14 mouse cellular contexts compared by ENCODE assay signal in the genomic region with DNA sequence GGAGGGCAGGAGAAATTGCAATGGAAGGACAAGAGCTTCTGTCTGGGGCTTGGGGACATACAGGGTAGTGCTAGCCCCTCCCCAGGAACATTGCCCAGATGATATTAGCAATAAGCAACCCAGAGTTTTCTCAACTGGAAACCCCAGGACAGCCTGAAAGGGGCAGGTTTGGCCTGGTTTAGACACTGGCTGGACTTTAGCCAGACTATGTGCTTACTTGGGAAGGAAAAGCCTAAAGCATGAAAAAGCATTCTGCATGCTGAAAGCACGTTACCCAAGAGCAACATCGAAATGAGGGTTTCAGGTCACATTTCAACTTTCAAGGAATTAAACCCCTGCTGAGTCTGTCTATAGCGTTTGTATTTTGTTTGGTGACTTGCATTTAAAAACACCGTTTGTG.
DNase-seq lines count a peak whose midpoint lies in the region; ATAC-seq lines count a peak whose summit lies in the region.
"Had no signal": no experiment of that assay in that cellular context is flagged by ENCODE, and none has a peak within 500 bp of the region (broad histone marks: within the 10 kb centered on the region; RNA-seq: fewer than 3 reads in every experiment).

No protein-coding gene starts in this region.

- H3K4me1 ChIP-seq in kidney, embryonic 15.5 days, result no peaks in the 10 kb centered on the region
- peaks cover 14% of the 10 kb centered on the region for H3K4me1 ChIP-seq in embryonic facial prominence, embryonic 14.5 days (ENCODE audit: control insufficient read depth, insufficient read depth, low read length)
- H3K4me1 ChIP-seq: forebrain, embryonic 12.5 days; midbrain, embryonic 12.5 days had no signal

- ATAC-seq in kidney, embryonic 15.5 days (replicated peaks; ENCODE audit: low FRiP score), result no peak
- no peak for ATAC-seq in embryonic facial prominence, embryonic 14.5 days (ENCODE audit: low read depth)
- ATAC-seq: inflammation-experienced regulatory T-cells, adult 6 months had no signal

- WGBS in kidney, embryonic 15.5 days, result 49% methylated on average over 4 of the region's 4 CpGs
- 22% methylated on average over 4 of the region's 4 CpGs for WGBS in embryonic facial prominence, embryonic 14.5 days

- no peaks in the 10 kb centered on the region for H3K9me3 ChIP-seq in kidney, embryonic 15.5 days (replicated peaks)
- H3K9me3 ChIP-seq in embryonic facial prominence, embryonic 14.5 days (ENCODE audit: control insufficient read depth, low read length), result no peaks in the 10 kb centered on the region
- H3K9me3 ChIP-seq: forebrain, embryonic 12.5 days; midbrain, embryonic 12.5 days had no signal

- H3K9ac ChIP-seq in kidney, embryonic 15.5 days, result no peak overlapping the region
- H3K9ac ChIP-seq in embryonic facial prominence, embryonic 14.5 days (ENCODE audit: low read depth, low read length), result no peak overlapping the region
- H3K9ac ChIP-seq: forebrain, embryonic 12.5 days; midbrain, embryonic 12.5 days had no signal

- no peak overlapping the region for H3K4me2 ChIP-seq in kidney, embryonic 15.5 days
- no peak overlapping the region for H3K4me2 ChIP-seq in embryonic facial prominence, embryonic 14.5 days (ENCODE audit: low read depth, low read length)
- H3K4me2 ChIP-seq: forebrain, embryonic 12.5 days; midbrain, embryonic 12.5 days had no signal

- H3K27me3 ChIP-seq in kidney, embryonic 15.5 days, result no peaks in the 10 kb centered on the region
- H3K27me3 ChIP-seq in embryonic facial prominence, embryonic 14.5 days (replicated peaks; ENCODE audit: control insufficient read depth, insufficient read depth, low read length), result no peaks in the 10 kb centered on the region
- H3K27me3 ChIP-seq: forebrain, embryonic 12.5 days; midbrain, embryonic 12.5 days had no signal

- no peaks in the 10 kb centered on the region for H3K36me3 ChIP-seq in kidney, embryonic 15.5 days
- no peaks in the 10 kb centered on the region for H3K36me3 ChIP-seq in embryonic facial prominence, embryonic 14.5 days (ENCODE audit: control insufficient read depth, insufficient read depth, low read length)
- H3K36me3 ChIP-seq: forebrain, embryonic 12.5 days; midbrain, embryonic 12.5 days had no signal

- peak; percentile 23 to 39 for DNase-seq in cerebellum, postnatal 10 days
- DNase-seq in cerebellum, adult 8-10 months, result no peak
- peak; percentile 12 for DNase-seq in kidney, postnatal 10 days
- DNase-seq in 3T3-L1 (ENCODE audit: low read depth, low spot score), result peak; percentile 38
- peak; percentile 89 for DNase-seq in embryonic facial prominence, embryonic 14.5 days (ENCODE audit: low spot score)
- no peak for DNase-seq in spleen, postnatal 36 days (ENCODE audit: low spot score in 2 of 2)
- no peak for DNase-seq in liver
- DNase-seq: heart, adult 11 months; right cerebral cortex, postnatal 14 days; thymus, adult 18-20 months had no signal

- H3K4me3 ChIP-seq in kidney, embryonic 15.5 days (replicated peaks), result no peak overlapping the region
- H3K4me3 ChIP-seq in embryonic facial prominence, embryonic 14.5 days (ENCODE audit: low read depth, low read length), result no peak overlapping the region
- H3K4me3 ChIP-seq: forebrain, embryonic 12.5 days; midbrain, embryonic 12.5 days had no signal

- H3K27ac ChIP-seq in kidney, embryonic 15.5 days, result no peak overlapping the region
- peak overlapping the region; percentile 49; the same call in 1 of the 2 replicates for H3K27ac ChIP-seq in embryonic facial prominence, embryonic 14.5 days (replicated peaks; ENCODE audit: low read depth, low read length)
- H3K27ac ChIP-seq: forebrain, embryonic 12.5 days; midbrain, embryonic 12.5 days had no signal

Comparison
In these comparisons a context has a peak if more than half of its experiments do, and no peak if none do; other contexts are left out.
1. DNase-seq: peak in cerebellum, postnatal 10 days (2 of 2), kidney, postnatal 10 days (single experiment), 3T3-L1 (single experiment) and embryonic facial prominence, embryonic 14.5 days (single experiment); none in cerebellum, adult 8-10 months (single experiment), spleen, postnatal 36 days (0 of 2) and liver (single experiment).